Mouse (Mus musculus) kidney, postnatal 0 days (tissue): Measurements from ENCODE around the gene Cst9. TPM values are rescaled to one million over a fixed set of nuclear protein-coding genes. Genes with fewer than 3 reads are reported as not detected.

Experiments
- ATAC-seq: fragments of 200-750 bp; cut with Nextera tagmentation; replicated peaks from 2 replicates; pipeline ENCODE4 v1.8.0; 2017; ENCODE audit warnings: low read depth, moderate number of reproducible peaks, moderate TSS enrichment, moderate library complexity; ENCODE audit not compliant: low FRiP score
- DNase-seq: peaks from one replicate; pipeline ENCODE4 v3.0.0-alpha.2; 2016; ENCODE audit warnings: low spot score
- H3K27ac ChIP-seq: fragments of 300-500 bp; sonication (generic); 2 replicates; pipeline ENCODE4 v1.5.1; 2014; ENCODE audit warnings: mild to moderate bottlenecking
- H3K27me3 ChIP-seq: fragments of 300-500 bp; sonication (generic); 2 replicates; pipeline ENCODE4 v1.6.1; 2014; ENCODE audit warnings: low read length, mixed read lengths; ENCODE audit not compliant: insufficient read depth
- H3K36me3 ChIP-seq: fragments of 300-500 bp; sonication (generic); 2 replicates; pipeline ENCODE4 v1.6.1; 2014; ENCODE audit warnings: low read length, mixed read lengths; ENCODE audit not compliant: insufficient read depth
- H3K4me1 ChIP-seq: fragments of 300-500 bp; sonication (generic); replicated peaks from 2 replicates; pipeline ENCODE4 v1.6.1; 2014; ENCODE audit warnings: antibody characterized with exemption, low read length, mixed read lengths; ENCODE audit not compliant: insufficient read depth
- H3K4me2 ChIP-seq: fragments of 300-500 bp; sonication (generic); 2 replicates; pipeline ENCODE4 v1.6.1; 2014; ENCODE audit warnings: mild to moderate bottlenecking, low read length, moderate library complexity, mixed read lengths
- H3K4me3 ChIP-seq: fragments of 300-500 bp; sonication (generic); replicated peaks from 2 replicates; pipeline ENCODE4 v1.5.1; 2014; ENCODE audit warnings: low read depth, low read length
- H3K9ac ChIP-seq: fragments of 300-500 bp; sonication (generic); 2 replicates; pipeline ENCODE4 v1.6.1; 2014; ENCODE audit warnings: low read depth, low read length
- H3K9me3 ChIP-seq: fragments of 300-500 bp; sonication (generic); replicated peaks from 2 replicates; pipeline ENCODE4 v1.6.1; 2016; ENCODE audit warnings: low read length, inconsistent platforms, mixed read lengths
- CTCF ChIP-seq: IDR thresholded peaks from 2 replicates; pipeline ENCODE4 v1.5.1; 2016; ENCODE audit warnings: antibody characterized with exemption, low read depth, mild to moderate bottlenecking, moderate library complexity
- WGBS: fragments of 180-500 bp; shearing (Covaris S2); extraction: QIAGEN DNeasy Blood & Tissue Kit; methylation state at CpG from one replicate; pipeline ENCODE4 v1.1.7; 2014; 5-methylcytosine and 5-hydroxymethylcytosine counted together
- polyA plus RNA-seq: library from polyadenylated mRNA; unstranded; fragments of >200 nt; fragmentation: Nextera tagmentation; extraction: Ambion mirVana; gene quantifications from 2 replicates; pipeline ENCODE4 v1.2.1, GENCODE M21; 2015

Gene Cst9
- not detected in 2 replicates for polyA plus RNA-seq

- no peaks in the 10 kb centered on the region for H3K9me3 ChIP-seq
- no peak for DNase-seq
- no peaks in the 10 kb centered on the region for H3K27me3 ChIP-seq
- H3K4me1 ChIP-seq: no peaks in the 10 kb centered on the region
- no peaks in the 10 kb centered on the region for H3K36me3 ChIP-seq
- ATAC-seq: no peak
- H3K27ac ChIP-seq: no peak within 1 kb of the TSS
- H3K4me3 ChIP-seq: no peak within 1 kb of the TSS
- H3K4me2 ChIP-seq: no peak within 1 kb of the TSS
- H3K9ac ChIP-seq: no peak within 1 kb of the TSS
- 63% methylated on average over 4 of the region's 4 CpGs for WGBS
- TF ChIP-seq CTCF: no peak
Measured at GRCm38 (mm10) chr2:148834912-148835311, at the start of gene Cst9. Gene Cst9 (plus strand): TSS chr2:148835147.

GRCm38 (mm10) chr2:148789142-148789541 lies 45.8 kb upstream of the Cst9 start, which contains the start of gene Cst12:
Gene Cst12 (plus strand): TSS chr2:148789361.
- TF ChIP-seq CTCF: no peak
- no peak within 1 kb of the TSS for H3K4me2 ChIP-seq
- no peak for ATAC-seq
- no peak for DNase-seq
- H3K36me3 ChIP-seq: no peaks in the 10 kb centered on the region
- no peak within 1 kb of the TSS for H3K9ac ChIP-seq
- no peaks in the 10 kb centered on the region for H3K9me3 ChIP-seq
- no peak within 1 kb of the TSS for H3K4me3 ChIP-seq
- H3K27me3 ChIP-seq: no peaks in the 10 kb centered on the region
- no peak within 1 kb of the TSS for H3K27ac ChIP-seq
- no peaks in the 10 kb centered on the region for H3K4me1 ChIP-seq
- 90% methylated on average over 6 of the region's 6 CpGs for WGBS

GRCm38 (mm10) chr2:148798485-148798884 lies 36.5 kb upstream of the Cst9 start, which contains the start of gene Cst8:
Gene Cst8 (plus strand): TSS chr2:148798785.
- Histone ChIP-seq H3K27me3 (no peaks in the 10 kb centered on the region), H3K9me3 (no peaks in the 10 kb centered on the region), H3K4me2 (no peak within 1 kb of the TSS), H3K4me3 (no peak within 1 kb of the TSS), H3K9ac (no peak within 1 kb of the TSS), H3K4me1 (no peaks in the 10 kb centered on the region), H3K27ac (no peak within 1 kb of the TSS), H3K36me3 (no peaks in the 10 kb centered on the region)
- no peak for TF ChIP-seq CTCF
- ATAC-seq: no peak
- DNase-seq: no peak
- WGBS: 85% methylated on average over 1 of the region's 1 CpGs

GRCm38 (mm10) chr2:148801491-148801921 lies 33.4 kb upstream of the Cst9 start:
- DNase-seq (no peak), ATAC-seq (peak; percentile 61; the same call in 1 of the 2 replicates)
- Histone ChIP-seq H3K27me3 (no peaks in the 10 kb centered on the region), H3K36me3 (no peaks in the 10 kb centered on the region), H3K9ac (no peak overlapping the region), H3K4me1 (no peaks in the 10 kb centered on the region), H3K4me2 (no peak overlapping the region), H3K4me3 (no peak overlapping the region), H3K9me3 (no peaks in the 10 kb centered on the region), H3K27ac (no peak overlapping the region)
- WGBS: 21% methylated on average over 3 of the region's 3 CpGs
- no peak for TF ChIP-seq CTCF

GRCm38 (mm10) chr2:148806696-148807095 lies 28.3 kb upstream of the Cst9 start:
- ATAC-seq: no peak
- Histone ChIP-seq H3K4me3 (no peak overlapping the region), H3K27ac (no peak overlapping the region), H3K36me3 (no peaks in the 10 kb centered on the region), H3K9ac (no peak overlapping the region), H3K4me2 (no peak overlapping the region), H3K27me3 (no peaks in the 10 kb centered on the region), H3K4me1 (no peaks in the 10 kb centered on the region), H3K9me3 (no peaks in the 10 kb centered on the region)
- 38% methylated on average over 6 of the region's 6 CpGs for WGBS
- TF ChIP-seq CTCF: no peak
- DNase-seq: peak; percentile 7

- Histone ChIP-seq H3K9ac (no peak within 1 kb of the TSS), H3K9me3 (no peaks in the 10 kb centered on the region), H3K4me2 (no peak within 1 kb of the TSS), H3K27ac (no peak within 1 kb of the TSS), H3K36me3 (no peaks in the 10 kb centered on the region), H3K27me3 (no peaks in the 10 kb centered on the region), H3K4me3 (no peak within 1 kb of the TSS), H3K4me1 (no peaks in the 10 kb centered on the region)
- DNase-seq (no peak), ATAC-seq (no peak)
- TF ChIP-seq CTCF: no peak
Measured at GRCm38 (mm10) chr2:148819909-148820308, 15.0 kb upstream of the Cst9 start, which contains the start of gene Cst13. Gene Cst13 (plus strand): TSS chr2:148820081.

GRCm38 (mm10) chr2:148825986-148826385 lies 9.0 kb upstream of the Cst9 start:
- TF ChIP-seq CTCF: no peak
- H3K4me3 ChIP-seq: no peak overlapping the region
- no peak for DNase-seq
- no peak overlapping the region for H3K27ac ChIP-seq
- no peaks in the 10 kb centered on the region for H3K9me3 ChIP-seq
- WGBS: 62% methylated on average over 1 of the region's 1 CpGs
- no peak overlapping the region for H3K9ac ChIP-seq
- no peak for ATAC-seq
- no peaks in the 10 kb centered on the region for H3K36me3 ChIP-seq
- no peaks in the 10 kb centered on the region for H3K4me1 ChIP-seq
- no peaks in the 10 kb centered on the region for H3K27me3 ChIP-seq
- no peak overlapping the region for H3K4me2 ChIP-seq
